ENCODE assay signal across 26 mouse cellular contexts in the genomic region with DNA sequence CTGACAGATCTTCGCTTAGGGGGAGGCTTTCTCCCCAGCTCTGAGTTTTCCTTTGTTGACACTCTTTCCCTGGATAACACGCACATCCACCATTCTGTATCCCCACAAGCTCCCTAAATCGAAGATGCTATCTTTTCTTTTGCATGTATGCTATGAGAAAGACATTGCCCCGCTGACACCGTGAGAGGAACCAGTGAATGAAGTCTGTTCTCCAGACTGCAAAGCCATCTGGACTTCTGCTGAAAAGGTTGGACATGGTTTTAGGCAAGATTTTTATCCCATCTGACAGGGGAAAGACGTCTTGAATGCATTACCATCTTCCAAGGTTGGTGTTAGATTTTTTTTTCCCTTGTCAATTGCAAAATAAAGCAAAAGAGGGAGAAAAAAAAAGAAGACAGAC.
"Had no signal": no experiment of that assay in that cellular context is flagged by ENCODE, and none has a peak within 500 bp of the region (broad histone marks: within the 10 kb centered on the region; RNA-seq: fewer than 3 reads in every experiment).

No protein-coding gene starts in this region.

- H3K27ac ChIP-seq: gastrocnemius, adult 2 months; heart, adult 2 months; hindbrain, embryonic 10.5 days; hindbrain, embryonic 12.5 days; hindbrain, embryonic 14.5 days; intestine, embryonic 15.5 days; layer of hippocampus, adult 2 months; left cerebral cortex, adult 2 months; limb, embryonic 10.5 days; limb, embryonic 12.5 days; liver, embryonic 13.5 days had no signal

- H3K36me3 ChIP-seq: hindbrain, embryonic 10.5 days; hindbrain, embryonic 12.5 days; intestine, embryonic 15.5 days; limb, embryonic 10.5 days; limb, embryonic 12.5 days; liver, embryonic 13.5 days had no signal

- DNase-seq: gastrocnemius, adult 2 months; gastrocnemius, postnatal 10 days; gastrocnemius, postnatal 25 days; heart, adult 2 months; heart, postnatal 10 days; heart, postnatal 4 days; kidney, adult 18-20 months; kidney, adult 8-10 months; kidney, postnatal 10 days; kidney, postnatal 25 days; kidney, postnatal 4 days; liver; liver, embryonic 13.5 days had no signal

- H3K9me3 ChIP-seq: hindbrain, embryonic 10.5 days; hindbrain, embryonic 12.5 days; intestine, embryonic 15.5 days; limb, embryonic 10.5 days; limb, embryonic 12.5 days; liver, embryonic 13.5 days had no signal

- H3K4me1 ChIP-seq: intestine, embryonic 15.5 days; limb, embryonic 10.5 days; limb, embryonic 12.5 days had no signal

- H3K9ac ChIP-seq: hindbrain, embryonic 12.5 days; hindbrain, embryonic 14.5 days; intestine, embryonic 15.5 days; limb, embryonic 12.5 days; liver, embryonic 13.5 days had no signal

- H3K4me3 ChIP-seq: gastrocnemius, adult 2 months; heart, adult 2 months; hindbrain, embryonic 10.5 days; hindbrain, embryonic 12.5 days; intestine, embryonic 15.5 days; layer of hippocampus, adult 2 months; left cerebral cortex, adult 2 months; limb, embryonic 10.5 days; limb, embryonic 12.5 days; liver, embryonic 13.5 days had no signal

- H3K27me3 ChIP-seq: hindbrain, embryonic 12.5 days; intestine, embryonic 15.5 days; limb, embryonic 12.5 days; liver, embryonic 13.5 days had no signal

- H3K4me2 ChIP-seq: heart, embryonic 11.5 days; hindbrain, embryonic 12.5 days; hindbrain, embryonic 14.5 days; intestine, embryonic 15.5 days; limb, embryonic 12.5 days; liver, embryonic 11.5 days; liver, embryonic 13.5 days had no signal

- ATAC-seq: hindbrain, embryonic 16.5 days; inflammation-experienced regulatory T-cells, adult 6 months; intestine, embryonic 15.5 days; intestine, postnatal 0 days had no signal
